Mouse (Mus musculus): ENCODE data around the gene Sept8. TPM values are rescaled to one million over a fixed set of nuclear protein-coding genes. Genes with fewer than 3 reads are reported as not detected.

Gene Sept8
- total and polyA plus RNA-seq, 2 experiments from 2014 or later, result 18.7 to 54.6 TPM

DNA sequence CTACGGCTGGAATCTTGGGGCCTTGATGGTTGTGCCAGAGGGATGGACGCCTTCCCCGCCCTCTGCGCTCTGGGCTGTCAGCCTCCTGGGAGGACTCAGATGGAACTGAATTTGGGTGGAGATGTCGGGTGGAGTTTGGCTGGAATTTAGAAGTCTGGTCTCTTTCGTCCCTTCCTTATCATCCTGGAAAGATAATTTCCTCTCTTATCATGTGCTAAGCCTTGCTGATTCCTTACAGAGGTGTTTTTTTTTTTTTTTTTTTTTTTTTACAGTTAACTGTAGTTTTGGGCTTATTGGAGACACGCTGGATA is 2.7 kb downstream of the Sept8 start:
- DNase-seq (ENCODE audit: low spot score) (no peak), ATAC-seq (ENCODE audit: low FRiP score) (no peak)
- WGBS, result 87% methylated on average over 7 of the region's 7 CpGs
- Histone ChIP-seq H3K27me3 (ENCODE audit: insufficient read depth, low read length) (no peaks in the 10 kb centered on the region), H3K4me3 (ENCODE audit: low read depth, low read length) (peak overlapping the region; percentile 83; the same call in 1 of the 2 replicates), H3K36me3 (ENCODE audit: insufficient read depth, low read length) (no peaks in the 10 kb centered on the region), H3K9ac (replicated peaks; ENCODE audit: low read length, poor library complexity, severe bottlenecking) (no peak overlapping the region), H3K27ac (ENCODE audit: low read depth, low read length) (no peak overlapping the region), H3K4me2 (ENCODE audit: low read depth, low read length, poor library complexity, severe bottlenecking) (peak overlapping the region; percentile 86), H3K4me1 (ENCODE audit: insufficient read depth, low read length) (peaks cover 5% of the 10 kb centered on the region; the same call in 1 of the 2 replicates), H3K9me3 (ENCODE audit: low read length) (no peaks in the 10 kb centered on the region)
- no peak for TF ChIP-seq CTCF (IDR thresholded peaks at IDR 0.05)

DNA sequence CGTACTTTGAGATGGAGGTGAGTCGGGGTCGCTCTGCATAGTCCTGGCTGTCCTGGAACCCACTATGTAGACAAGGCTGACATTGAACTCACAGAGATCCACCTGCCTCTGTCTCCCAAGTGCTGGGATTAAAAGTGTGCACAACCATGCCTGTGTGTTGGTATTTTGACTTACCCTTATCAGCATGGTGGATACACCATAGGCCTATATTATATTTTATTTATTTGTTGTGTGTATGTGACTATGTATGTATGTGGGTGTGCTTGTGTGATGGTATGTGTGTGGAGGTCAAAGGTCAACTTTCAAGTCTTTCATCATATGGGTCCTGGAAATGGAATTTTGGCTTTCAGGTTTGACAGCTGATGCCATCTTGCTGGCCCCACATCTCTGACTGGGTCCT is 3.3 kb downstream of the Sept8 start:
- Histone ChIP-seq H3K4me2 (ENCODE audit: low read depth, low read length, poor library complexity, severe bottlenecking) (no peak overlapping the region), H3K27ac (ENCODE audit: low read depth, low read length) (no peak overlapping the region), H3K9ac (replicated peaks; ENCODE audit: low read length, poor library complexity, severe bottlenecking) (no peak overlapping the region), H3K4me1 (ENCODE audit: insufficient read depth, low read length) (peaks cover 5% of the 10 kb centered on the region; the same call in 1 of the 2 replicates), H3K36me3 (ENCODE audit: insufficient read depth, low read length) (no peaks in the 10 kb centered on the region), H3K4me3 (ENCODE audit: low read depth, low read length) (no peak overlapping the region), H3K9me3 (ENCODE audit: low read length) (no peaks in the 10 kb centered on the region), H3K27me3 (ENCODE audit: insufficient read depth, low read length) (no peaks in the 10 kb centered on the region)
- DNase-seq (ENCODE audit: low spot score) (no peak), ATAC-seq (ENCODE audit: low FRiP score) (no peak)
- WGBS, result 89% methylated on average over 3 of the region's 3 CpGs
- TF ChIP-seq CTCF (IDR thresholded peaks at IDR 0.05), result no peak

DNA sequence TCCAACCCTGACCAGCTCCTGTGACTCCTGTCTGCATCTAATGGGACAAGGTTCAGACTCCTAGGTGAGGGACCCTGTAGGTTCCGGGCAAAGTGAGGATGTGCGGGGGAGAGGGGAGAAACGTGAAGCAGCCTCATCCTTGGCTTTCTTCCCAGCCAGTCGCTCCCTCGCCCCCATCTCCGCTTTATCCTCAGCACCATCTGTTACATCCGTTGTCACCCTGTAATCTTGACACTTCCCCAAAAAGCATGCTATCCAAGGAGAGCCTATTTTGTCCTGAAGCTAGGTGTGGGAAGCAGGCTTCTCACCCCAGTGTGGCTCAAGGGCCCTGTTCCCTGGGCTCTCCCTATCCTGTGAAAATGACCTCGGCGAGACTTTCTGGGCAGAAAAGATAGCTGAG is 3.9 kb downstream of the Sept8 start:
- Histone ChIP-seq H3K9me3 (ENCODE audit: low read length) (no peaks in the 10 kb centered on the region), H3K4me1 (ENCODE audit: insufficient read depth, low read length) (peaks cover 5% of the 10 kb centered on the region; the same call in 1 of the 2 replicates), H3K27ac (ENCODE audit: low read depth, low read length) (no peak overlapping the region), H3K27me3 (ENCODE audit: insufficient read depth, low read length) (no peaks in the 10 kb centered on the region), H3K36me3 (ENCODE audit: insufficient read depth, low read length) (no peaks in the 10 kb centered on the region), H3K9ac (replicated peaks; ENCODE audit: low read length, poor library complexity, severe bottlenecking) (no peak overlapping the region), H3K4me2 (ENCODE audit: low read depth, low read length, poor library complexity, severe bottlenecking) (no peak overlapping the region), H3K4me3 (ENCODE audit: low read depth, low read length) (no peak overlapping the region)
- DNase-seq (ENCODE audit: low spot score) (no peak), ATAC-seq (ENCODE audit: low FRiP score) (no peak)
- no peak for TF ChIP-seq CTCF (IDR thresholded peaks at IDR 0.05)
- WGBS, result 71% methylated on average over 9 of the region's 9 CpGs

DNA sequence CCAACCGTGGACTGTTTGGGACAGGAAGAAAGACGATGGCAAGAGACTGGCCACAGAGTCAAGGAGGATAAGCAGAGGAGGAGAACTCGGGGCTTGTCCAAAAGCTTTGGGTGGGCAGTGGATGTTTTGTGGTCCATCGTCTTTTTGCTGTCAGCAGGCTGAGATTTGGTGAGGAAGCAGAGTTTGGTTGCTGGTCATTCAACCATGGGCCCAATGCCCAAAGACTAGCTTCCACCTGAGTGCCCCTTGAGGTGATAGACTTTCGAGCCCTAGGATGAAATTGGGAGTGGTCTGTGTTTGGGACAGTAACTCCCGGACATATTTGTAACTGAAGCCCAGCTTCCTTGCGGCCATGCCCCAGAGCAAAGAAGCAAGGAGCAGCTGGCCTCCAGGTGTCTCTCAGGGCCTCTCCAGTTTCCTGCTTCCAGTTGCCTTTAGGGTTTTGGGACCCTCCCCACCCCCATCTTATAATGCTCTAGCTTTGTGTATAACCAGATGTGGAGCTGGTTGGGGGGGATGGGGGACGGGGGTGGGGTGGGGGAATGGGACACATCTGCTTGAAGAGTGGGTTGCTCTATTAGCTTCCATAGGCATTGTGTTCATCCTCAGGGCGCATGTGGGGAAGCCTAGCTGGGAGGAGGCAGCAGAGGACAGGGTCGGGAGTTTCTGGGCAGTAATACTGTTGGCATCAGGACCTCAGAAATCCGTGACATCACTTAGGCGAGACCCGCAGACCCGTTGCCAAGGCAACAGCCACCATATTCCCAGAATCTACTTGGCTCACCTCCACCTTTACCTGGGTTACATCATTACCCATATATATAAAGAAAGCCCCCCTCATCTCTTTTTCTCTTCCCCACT is 4.7 kb downstream of the Sept8 start:
- Histone ChIP-seq H3K9ac (replicated peaks; ENCODE audit: low read length, poor library complexity, severe bottlenecking) (no peak overlapping the region), H3K27ac (ENCODE audit: low read depth, low read length) (no peak overlapping the region), H3K9me3 (ENCODE audit: low read length) (no peaks in the 10 kb centered on the region), H3K4me2 (ENCODE audit: low read depth, low read length, poor library complexity, severe bottlenecking) (no peak overlapping the region), H3K4me1 (ENCODE audit: insufficient read depth, low read length) (peaks cover 11% of the 10 kb centered on the region; the same call in 1 of the 2 replicates), H3K36me3 (ENCODE audit: insufficient read depth, low read length) (no peaks in the 10 kb centered on the region), H3K27me3 (ENCODE audit: insufficient read depth, low read length) (no peaks in the 10 kb centered on the region), H3K4me3 (ENCODE audit: low read depth, low read length) (no peak overlapping the region)
- ATAC-seq (ENCODE audit: low FRiP score), result no peak
- 89% methylated on average over 14 of the region's 14 CpGs for WGBS
- no peak for TF ChIP-seq CTCF (IDR thresholded peaks at IDR 0.05)
- DNase-seq (ENCODE audit: low spot score), result no peak

DNA sequence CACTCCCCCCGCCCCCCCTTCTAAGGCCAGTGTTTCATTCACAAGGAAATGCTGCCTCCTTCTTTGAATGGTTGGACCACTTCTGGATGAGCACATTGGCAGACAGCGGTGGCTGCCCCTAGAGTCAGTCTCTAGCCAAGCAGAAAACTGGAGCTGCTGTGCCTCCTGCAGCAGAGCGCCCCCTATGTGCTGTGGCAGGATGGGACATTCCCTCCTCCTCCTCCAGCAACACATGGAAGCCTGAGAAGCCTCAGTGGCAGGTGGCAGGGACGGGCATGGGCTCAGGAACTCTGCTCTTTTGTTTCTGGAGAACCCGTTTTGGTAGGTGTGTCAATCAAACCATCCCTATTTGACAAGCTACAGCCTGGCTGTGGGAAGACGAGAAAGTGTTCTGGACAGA is 5.8 kb downstream of the Sept8 start:
- no peak overlapping the region for H3K4me3 ChIP-seq (ENCODE audit: low read depth, low read length)
- H3K27ac ChIP-seq (ENCODE audit: low read depth, low read length), result no peak overlapping the region
- no peak for DNase-seq (ENCODE audit: low spot score)
- H3K36me3 ChIP-seq (ENCODE audit: insufficient read depth, low read length), result no peaks in the 10 kb centered on the region
- no peaks in the 10 kb centered on the region for H3K27me3 ChIP-seq (ENCODE audit: insufficient read depth, low read length)
- no peak for ATAC-seq (ENCODE audit: low FRiP score)
- peaks cover 15% of the 10 kb centered on the region; the same call in 1 of the 2 replicates for H3K4me1 ChIP-seq (ENCODE audit: insufficient read depth, low read length)
- 67% methylated on average over 6 of the region's 6 CpGs for WGBS
- no peak overlapping the region for H3K4me2 ChIP-seq (ENCODE audit: low read depth, low read length, poor library complexity, severe bottlenecking)
- TF ChIP-seq CTCF (IDR thresholded peaks at IDR 0.05), result peak; percentile 55
- no peaks in the 10 kb centered on the region for H3K9me3 ChIP-seq (ENCODE audit: low read length)
- no peak overlapping the region for H3K9ac ChIP-seq (replicated peaks; ENCODE audit: low read length, poor library complexity, severe bottlenecking)

DNA sequence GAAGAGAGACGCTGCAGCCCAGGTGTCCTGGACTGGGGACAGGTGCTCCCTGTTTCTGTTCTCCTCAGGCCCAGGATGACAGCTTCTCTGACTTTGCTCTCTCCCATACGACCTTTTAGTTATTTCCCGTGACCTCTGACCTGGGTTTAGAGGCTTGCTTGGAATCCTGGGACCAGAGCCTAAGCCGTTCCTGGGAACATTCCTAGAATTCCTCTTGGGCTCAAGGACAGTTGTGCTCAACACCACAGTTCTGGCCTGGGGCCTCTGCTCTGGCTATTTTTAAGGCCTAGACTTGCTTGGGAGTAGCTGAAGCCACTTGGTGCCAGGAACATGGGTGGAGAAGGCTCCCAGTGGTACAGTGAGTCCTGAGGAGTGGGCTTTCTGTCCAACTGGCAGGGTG is 6.4 kb downstream of the Sept8 start:
- TF ChIP-seq CTCF (IDR thresholded peaks at IDR 0.05), result no peak
- no peak overlapping the region for H3K27ac ChIP-seq (ENCODE audit: low read depth, low read length)
- peaks cover 16% of the 10 kb centered on the region; the same call in 1 of the 2 replicates for H3K4me1 ChIP-seq (ENCODE audit: insufficient read depth, low read length)
- no peaks in the 10 kb centered on the region for H3K36me3 ChIP-seq (ENCODE audit: insufficient read depth, low read length)
- no peak overlapping the region for H3K9ac ChIP-seq (replicated peaks; ENCODE audit: low read length, poor library complexity, severe bottlenecking)
- ATAC-seq (ENCODE audit: low FRiP score), result no peak
- 45% methylated on average over 4 of the region's 4 CpGs for WGBS
- H3K4me2 ChIP-seq (ENCODE audit: low read depth, low read length, poor library complexity, severe bottlenecking), result no peak overlapping the region
- no peaks in the 10 kb centered on the region for H3K27me3 ChIP-seq (ENCODE audit: insufficient read depth, low read length)
- H3K9me3 ChIP-seq (ENCODE audit: low read length), result no peaks in the 10 kb centered on the region
- no peak overlapping the region for H3K4me3 ChIP-seq (ENCODE audit: low read depth, low read length)
- no peak for DNase-seq (ENCODE audit: low spot score)

Data from midbrain, postnatal 0 days (tissue).